Mouse (Mus musculus) mature B cell (primary cell): Measurements from ENCODE around the gene Vgll4.

Experiments
- in situ Hi-C: fragments of 300-500 bp; cut with MboI; formaldehyde crosslinking; loops from 2 replicates; pipeline ENCODE4 v1.14.3; 2019

The Vgll4 gene

GRCm38 (mm10) chr6:114812322-114812721 is 157.5 kb downstream of the Vgll4 start:
- in situ Hi-C loops = no loop called here
